Mouse (Mus musculus) kidney, postnatal 0 days (tissue): ENCODE measurements around the gene Vmn1r180. TPM values are rescaled to one million over a fixed set of nuclear protein-coding genes. Genes with fewer than 3 reads are reported as not detected.
"Not testable (repeated sequence)": the region's sequence is repeated elsewhere in the genome, so short reads cannot be mapped to it uniquely, and the experiment has no call there.

Experiments used
- ATAC-seq: fragments of 200-750 bp; cut with Nextera tagmentation; replicated peaks from 2 replicates; pipeline ENCODE4 v1.8.0; 2017; ENCODE audit warnings: low read depth, moderate number of reproducible peaks, moderate TSS enrichment, moderate library complexity; ENCODE audit not compliant: low FRiP score
- DNase-seq: peaks from one replicate; pipeline ENCODE4 v3.0.0-alpha.2; 2016; ENCODE audit warnings: low spot score
- H3K27ac ChIP-seq: fragments of 300-500 bp; sonication (generic); 2 replicates; pipeline ENCODE4 v1.5.1; 2014; ENCODE audit warnings: mild to moderate bottlenecking
- H3K27me3 ChIP-seq: fragments of 300-500 bp; sonication (generic); 2 replicates; pipeline ENCODE4 v1.6.1; 2014; ENCODE audit warnings: low read length, mixed read lengths; ENCODE audit not compliant: insufficient read depth
- H3K36me3 ChIP-seq: fragments of 300-500 bp; sonication (generic); 2 replicates; pipeline ENCODE4 v1.6.1; 2014; ENCODE audit warnings: low read length, mixed read lengths; ENCODE audit not compliant: insufficient read depth
- H3K4me1 ChIP-seq: fragments of 300-500 bp; sonication (generic); replicated peaks from 2 replicates; pipeline ENCODE4 v1.6.1; 2014; ENCODE audit warnings: antibody characterized with exemption, low read length, mixed read lengths; ENCODE audit not compliant: insufficient read depth
- H3K4me2 ChIP-seq: fragments of 300-500 bp; sonication (generic); 2 replicates; pipeline ENCODE4 v1.6.1; 2014; ENCODE audit warnings: mild to moderate bottlenecking, low read length, moderate library complexity, mixed read lengths
- H3K4me3 ChIP-seq: fragments of 300-500 bp; sonication (generic); replicated peaks from 2 replicates; pipeline ENCODE4 v1.5.1; 2014; ENCODE audit warnings: low read depth, low read length
- H3K9ac ChIP-seq: fragments of 300-500 bp; sonication (generic); 2 replicates; pipeline ENCODE4 v1.6.1; 2014; ENCODE audit warnings: low read depth, low read length
- H3K9me3 ChIP-seq: fragments of 300-500 bp; sonication (generic); replicated peaks from 2 replicates; pipeline ENCODE4 v1.6.1; 2016; ENCODE audit warnings: low read length, inconsistent platforms, mixed read lengths
- CTCF ChIP-seq: IDR thresholded peaks from 2 replicates; pipeline ENCODE4 v1.5.1; 2016; ENCODE audit warnings: antibody characterized with exemption, low read depth, mild to moderate bottlenecking, moderate library complexity
- WGBS: fragments of 180-500 bp; shearing (Covaris S2); extraction: QIAGEN DNeasy Blood & Tissue Kit; methylation state at CpG from one replicate; pipeline ENCODE4 v1.1.7; 2014; 5-methylcytosine and 5-hydroxymethylcytosine counted together
- polyA plus RNA-seq: library from polyadenylated mRNA; unstranded; fragments of >200 nt; fragmentation: Nextera tagmentation; extraction: Ambion mirVana; gene quantifications from 2 replicates; pipeline ENCODE4 v1.2.1, GENCODE M21; 2015

Gene Vmn1r180
- not detected in 2 replicates for polyA plus RNA-seq

GRCm38 (mm10) chr7:23950332-23950731, at the start of gene Vmn1r180:
Gene Vmn1r180, plus strand, starts transcription at chr7:23950632.
- Histone ChIP-seq H3K4me3 (no peak within 1 kb of the TSS), H3K9ac (no peak within 1 kb of the TSS), H3K36me3 (no peaks in the 10 kb centered on the region), H3K9me3 (no peaks in the 10 kb centered on the region), H3K27ac (no peak within 1 kb of the TSS), H3K27me3 (no peaks in the 10 kb centered on the region), H3K4me1 (no peaks in the 10 kb centered on the region), H3K4me2 (no peak within 1 kb of the TSS)
- DNase-seq, result no peak
- TF ChIP-seq CTCF, result no peak
- ATAC-seq, result no peak

GRCm38 (mm10) chr7:23926678-23927077, 23.8 kb upstream of the Vmn1r180 start, which contains the start of gene Vmn1r179:
Gene Vmn1r179, plus strand, starts transcription at chr7:23926978.
- 43% methylated on average over 2 of the region's 2 CpGs for WGBS
- ATAC-seq (no peak), DNase-seq (no peak)
- Histone ChIP-seq H3K4me2 (no peak within 1 kb of the TSS), H3K4me1 (no peaks in the 10 kb centered on the region), H3K27ac (no peak within 1 kb of the TSS), H3K27me3 (no peaks in the 10 kb centered on the region), H3K36me3 (no peaks in the 10 kb centered on the region), H3K9me3 (no peaks in the 10 kb centered on the region), H3K4me3 (no peak within 1 kb of the TSS), H3K9ac (no peak within 1 kb of the TSS)
- TF ChIP-seq CTCF, result no peak

DNA sequence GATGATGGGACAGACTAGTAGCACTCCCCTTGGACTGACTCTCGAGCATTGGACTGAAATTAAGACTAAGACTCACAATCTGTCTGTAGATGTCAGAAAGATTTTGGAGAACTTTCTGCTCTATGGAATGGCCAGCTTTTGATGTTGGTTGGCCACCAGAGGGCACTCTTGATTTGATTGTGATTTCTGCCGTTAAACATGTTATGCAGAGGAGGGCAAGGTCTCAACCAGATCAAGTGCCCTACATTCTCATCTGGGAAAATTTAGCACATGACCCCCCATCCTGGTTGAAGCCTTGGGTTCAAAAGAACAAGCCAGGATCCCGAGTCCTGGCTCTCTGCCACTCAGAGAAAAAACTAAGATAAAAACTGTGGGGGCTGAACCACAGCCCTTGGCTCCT, 17.6 kb downstream of the Vmn1r180 start:
- 49% methylated on average over 3 of the region's 3 CpGs for WGBS
- not testable (repeated sequence) for H3K4me1 ChIP-seq, H3K9ac ChIP-seq, H3K4me3 ChIP-seq, H3K9me3 ChIP-seq, H3K4me2 ChIP-seq, H3K36me3 ChIP-seq, H3K27ac ChIP-seq, ATAC-seq, H3K27me3 ChIP-seq
- DNase-seq, result peak; percentile 4
- peak; percentile 50 for TF ChIP-seq CTCF

- not testable (repeated sequence) for H3K4me3 ChIP-seq, ATAC-seq
- WGBS, result 82% methylated on average over 9 of the region's 9 CpGs
Observed at GRCm38 (mm10) chr7:23974315-23974714, 23.9 kb downstream of the Vmn1r180 start, which contains the start of gene Vmn1r181. Gene Vmn1r181, plus strand, starts transcription at chr7:23974615.

DNA sequence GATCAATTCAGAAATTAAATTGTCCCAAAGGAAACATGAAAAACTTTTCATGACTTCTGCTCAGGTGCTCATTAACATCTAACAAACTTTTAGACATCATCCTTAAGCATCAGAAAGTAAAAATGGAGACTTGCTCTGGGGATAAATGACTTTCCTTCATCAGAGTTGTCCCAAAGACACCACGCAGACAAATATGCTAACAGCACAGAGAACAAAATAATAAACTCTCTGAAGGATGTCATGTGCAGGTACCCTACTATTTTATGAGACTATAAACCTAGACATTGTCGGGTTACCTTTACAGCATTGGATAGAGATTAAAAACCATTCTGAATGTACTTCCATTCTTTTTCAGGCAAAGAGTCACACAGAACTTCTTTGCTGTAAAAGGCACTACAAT, 51.0 kb downstream of the Vmn1r180 start, which contains the start of gene V1rd19:
V1rd19 (plus strand) TSS at position 301 of the 400 bp plus-strand sequence.
- Histone ChIP-seq H3K27ac (no peak within 1 kb of the TSS), H3K9me3 (no peaks in the 10 kb centered on the region), H3K9ac (no peak within 1 kb of the TSS), H3K4me1 (no peaks in the 10 kb centered on the region), H3K36me3 (no peaks in the 10 kb centered on the region), H3K27me3 (no peaks in the 10 kb centered on the region), H3K4me3 (no peak within 1 kb of the TSS), H3K4me2 (no peak within 1 kb of the TSS)
- DNase-seq (no peak), ATAC-seq (no peak)
- 64% methylated on average over 2 of the region's 2 CpGs for WGBS
- no peak for TF ChIP-seq CTCF

More at GRCm38 (mm10) chr7:23974315-23974714, 23.9 kb downstream of the Vmn1r180 start, which contains the start of gene Vmn1r181:
- H3K9ac ChIP-seq, H3K36me3 ChIP-seq, H3K27ac ChIP-seq, DNase-seq, H3K4me2 ChIP-seq, H3K9me3 ChIP-seq, H3K27me3 ChIP-seq, H3K4me1 ChIP-seq: not testable (repeated sequence)

Other genes starting within 250 kb of the Vmn1r180 start
- not detected in 2 replicates for gene Vmn1r173, start 249.9 kb upstream of the Vmn1r180 start, polyA plus RNA-seq
- gene Vmn1r174, start 198.4 kb upstream of the Vmn1r180 start, polyA plus RNA-seq, result not detected in 2 replicates
- gene Vmn1r175, start 140.0 kb upstream of the Vmn1r180 start, polyA plus RNA-seq, result not detected in 2 replicates
- not detected in 2 replicates for gene Vmn1r176, start 113.3 kb upstream of the Vmn1r180 start, polyA plus RNA-seq
- gene Vmn1r177, start 84.2 kb upstream of the Vmn1r180 start, polyA plus RNA-seq, result not detected in 2 replicates
- not detected in 2 replicates for gene Vmn1r178, start 58.6 kb upstream of the Vmn1r180 start, polyA plus RNA-seq
- not detected in 2 replicates for gene Vmn1r179, start 23.7 kb upstream of the Vmn1r180 start, polyA plus RNA-seq
- gene Vmn1r181, start 24.0 kb downstream of the Vmn1r180 start, polyA plus RNA-seq, result not detected in 2 replicates
- not detected in 2 replicates for gene V1rd19, start 51.1 kb downstream of the Vmn1r180 start, polyA plus RNA-seq
- not detected in 2 replicates for gene Vmn1r183, start 102.6 kb downstream of the Vmn1r180 start, polyA plus RNA-seq
- gene Zfp180, start 131.3 kb downstream of the Vmn1r180 start, polyA plus RNA-seq, result 12.1 and 13.6 TPM in 2 replicates
- gene Zfp112, start 161.7 kb downstream of the Vmn1r180 start, polyA plus RNA-seq, result 4.5 and 4.6 TPM in 2 replicates
- 12.4 and 13.3 TPM in 2 replicates for gene Zfp235, start 183.5 kb downstream of the Vmn1r180 start, polyA plus RNA-seq
- 2.2 and 2.4 TPM in 2 replicates for gene Zfp114, start 224.4 kb downstream of the Vmn1r180 start, polyA plus RNA-seq